21 mouse cellular contexts compared by ENCODE assay signal in genomic region chr9:36862576-36862975, GRCm38 (mm10). TPM values are rescaled to one million over a fixed set of nuclear protein-coding genes. Genes with fewer than 3 reads are reported as not detected.
"Had no signal": no experiment of that assay in that cellular context is flagged by ENCODE, and none has a peak within 500 bp of the region (broad histone marks: within the 10 kb centered on the region; RNA-seq: fewer than 3 reads in every experiment).

No protein-coding gene starts in this region.

- H3K9ac ChIP-seq: liver, embryonic 14.5 days; lung, embryonic 14.5 days; midbrain, embryonic 12.5 days; neural tube, embryonic 13.5 days; neural tube, embryonic 15.5 days had no signal

- H3K27me3 ChIP-seq: midbrain, embryonic 12.5 days; neural tube, embryonic 13.5 days; neural tube, embryonic 15.5 days had no signal

- H3K27ac ChIP-seq: liver, embryonic 14.5 days; midbrain, embryonic 10.5 days; midbrain, embryonic 12.5 days; neural tube, embryonic 15.5 days had no signal

- H3K9me3 ChIP-seq: midbrain, embryonic 10.5 days; midbrain, embryonic 12.5 days; neural tube, embryonic 13.5 days; neural tube, embryonic 15.5 days had no signal

- H3K4me2 ChIP-seq: lung, embryonic 14.5 days; midbrain, embryonic 12.5 days; neural tube, embryonic 13.5 days; neural tube, embryonic 15.5 days had no signal

- ATAC-seq: midbrain, embryonic 16.5 days had no signal

- DNase-seq: lung, adult 18-20 months; lung, embryonic 14.5 days; lung, postnatal 10 days; lung, postnatal 4 days; midbrain, embryonic 14.5 days; retina, postnatal 1 day; right cerebral cortex, adult 18-20 months; right cerebral cortex, postnatal 25 days; right cerebral cortex, postnatal 4 days; spleen, adult 18-20 months; thymus, adult 18-20 months; thymus, postnatal 14 days; thymus, postnatal 36 days had no signal

- H3K4me3 ChIP-seq: midbrain, embryonic 10.5 days; midbrain, embryonic 12.5 days; myocyte; neural tube, embryonic 13.5 days; neural tube, embryonic 15.5 days had no signal

RNA-seq across cellular contexts. Expression of gene Fez1, which starts 40.9 kb away (rescaled TPM):
- total RNA-seq: megakaryocyte-erythroid progenitor cell, adult 5-6 weeks had no signal
